Mouse (Mus musculus) cerebellum, adult 2 months (tissue): Measurements from ENCODE around the gene Rreb1.

Source experiments
- CTCF ChIP-seq: fragments of 200-500 bp; IDR thresholded peaks from 2 replicates; pipeline ENCODE4 v1.5.1; 2011; ENCODE audit warnings: low read depth, mild to moderate bottlenecking, control low read depth, low read length, moderate library complexity, borderline replicate concordance; ENCODE audit not compliant: insufficient read depth
- POLR2A ChIP-seq: fragments of 200-500 bp; IDR thresholded peaks from 2 replicates; pipeline ENCODE4 v1.6.1; 2011; ENCODE audit warnings: low read length, control low read depth, borderline replicate concordance; ENCODE audit not compliant: insufficient read depth

DNA sequence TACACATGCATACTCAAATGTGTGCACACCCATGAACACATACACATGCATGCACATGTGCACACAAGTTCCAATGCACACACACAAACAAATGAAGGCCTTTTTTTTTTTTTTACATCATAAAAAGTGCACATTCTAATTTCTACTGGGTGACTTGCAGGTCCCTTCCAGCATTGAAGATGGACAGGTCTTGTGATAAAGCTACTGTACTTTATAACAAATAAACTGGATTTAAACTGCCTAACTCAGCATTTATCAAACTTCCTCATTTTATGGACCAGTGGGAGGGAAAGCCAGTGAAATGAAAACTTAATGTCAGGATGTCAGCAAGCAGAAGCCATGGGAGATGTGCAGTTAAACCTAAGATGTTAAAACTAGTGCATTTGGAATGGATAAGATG, 1.5 kb upstream of the Rreb1 start:
- TF ChIP-seq POLR2A (no peak), CTCF (no peak)
